Mouse (Mus musculus) limb, embryonic 10.5 days (tissue): ENCODE results near the gene Zfp13. TPM values are rescaled to one million over a fixed set of nuclear protein-coding genes. Genes with fewer than 3 reads are reported as not detected.

Experiments used
- DNase-seq: peaks from one replicate; pipeline ENCODE4 v3.0.0-alpha.2; 2017; ENCODE audit warnings: low spot score
- H3K27ac ChIP-seq: fragments of 300-500 bp; sonication (generic); 2 replicates; pipeline ENCODE4 v1.5.1; 2016; ENCODE audit warnings: mild to moderate bottlenecking
- H3K27me3 ChIP-seq: fragments of 300-500 bp; sonication (generic); 2 replicates; pipeline ENCODE4 v1.6.1; 2016; ENCODE audit warnings: low read depth, mild to moderate bottlenecking; ENCODE audit not compliant: poor library complexity, severe bottlenecking
- H3K36me3 ChIP-seq: fragments of 300-500 bp; sonication (generic); 2 replicates; pipeline ENCODE4 v1.6.1; 2016; ENCODE audit warnings: mild to moderate bottlenecking, moderate library complexity
- H3K4me1 ChIP-seq: fragments of 300-500 bp; sonication (generic); 2 replicates; pipeline ENCODE4 v1.6.1; 2016
- H3K4me3 ChIP-seq: fragments of 300-500 bp; sonication (generic); 2 replicates; pipeline ENCODE4 v1.5.1; 2016; ENCODE audit warnings: mild to moderate bottlenecking, moderate library complexity
- H3K9me3 ChIP-seq: fragments of 300-500 bp; sonication (generic); replicated peaks from 2 replicates; pipeline ENCODE4 v1.6.1; 2016; ENCODE audit warnings: mild to moderate bottlenecking
- WGBS: fragments of 180-500 bp; shearing (Covaris S2); methylation state at CpG from one replicate; pipeline ENCODE4 v1.1.7; 2016; 5-methylcytosine and 5-hydroxymethylcytosine counted together
- polyA plus RNA-seq: library from polyadenylated mRNA; unstranded; fragments of >200 nt; fragmentation: Nextera tagmentation; extraction: Ambion mirVana; gene quantifications from 2 replicates; pipeline ENCODE4 v1.2.1, GENCODE M21; 2016

The Zfp13 gene
- polyA plus RNA-seq, 1 experiment from 2014 or later: 25.4 TPM

GRCm38 (mm10) chr17:23552896-23553633, 46.2 kb downstream of the Zfp13 start:
- DNase-seq: no peak
- Histone ChIP-seq H3K4me3 (no peak overlapping the region), H3K27me3 (no peaks in the 10 kb centered on the region), H3K9me3 (no peaks in the 10 kb centered on the region), H3K27ac (no peak overlapping the region), H3K4me1 (peaks cover 22% of the 10 kb centered on the region), H3K36me3 (peaks cover 40% of the 10 kb centered on the region)
- WGBS: 87% methylated on average over 8 of the region's 8 CpGs

GRCm38 (mm10) chr17:23551963-23552362, 47.3 kb downstream of the Zfp13 start:
- peak overlapping the region; percentile 68; the same call in 1 of the 2 replicates for H3K4me3 ChIP-seq
- peaks cover 22% of the 10 kb centered on the region for H3K4me1 ChIP-seq
- no peak overlapping the region for H3K27ac ChIP-seq
- WGBS: 70% methylated on average over 5 of the region's 5 CpGs
- peaks cover 29% of the 10 kb centered on the region for H3K36me3 ChIP-seq
- H3K27me3 ChIP-seq: no peaks in the 10 kb centered on the region
- H3K9me3 ChIP-seq: no peaks in the 10 kb centered on the region
- no peak for DNase-seq

GRCm38 (mm10) chr17:23551416-23551815, 47.9 kb downstream of the Zfp13 start:
- peak overlapping the region; percentile 68 for H3K4me3 ChIP-seq
- H3K36me3 ChIP-seq: peaks cover 24% of the 10 kb centered on the region
- no peak for DNase-seq
- no peaks in the 10 kb centered on the region for H3K9me3 ChIP-seq
- H3K27ac ChIP-seq: 0 out of 2 replicates have a peak overlapping the region, but pooled peaks have one; percentile 76
- H3K4me1 ChIP-seq: peaks cover 22% of the 10 kb centered on the region
- no peaks in the 10 kb centered on the region for H3K27me3 ChIP-seq

DNA sequence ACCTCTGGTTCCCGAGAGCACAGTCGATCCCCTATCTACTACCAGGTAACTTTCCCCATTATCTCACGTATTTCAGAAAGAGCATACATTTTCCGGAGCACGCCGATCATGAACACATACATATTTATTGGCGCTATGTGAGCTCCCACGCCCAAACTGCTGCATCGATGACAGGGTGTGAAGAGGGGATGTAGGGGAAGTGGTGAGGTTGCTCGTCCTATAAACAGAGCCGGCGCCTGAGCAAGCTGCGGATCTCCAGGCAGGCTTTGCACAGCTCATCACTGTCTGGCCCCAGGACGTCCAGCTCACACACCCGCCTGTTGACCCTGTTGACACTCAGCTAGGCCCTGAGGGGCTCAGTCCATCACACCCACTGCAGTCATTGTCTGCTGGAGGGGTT, 48.4 kb downstream of the Zfp13 start:
- DNase-seq: no peak
- H3K4me3 ChIP-seq: peak overlapping the region; percentile 68
- H3K27ac ChIP-seq: peak overlapping the region; percentile 76
- WGBS: 1% methylated on average over 15 of the region's 15 CpGs
- H3K27me3 ChIP-seq: no peaks in the 10 kb centered on the region
- H3K36me3 ChIP-seq: peaks cover 18% of the 10 kb centered on the region
- H3K9me3 ChIP-seq: no peaks in the 10 kb centered on the region
- peaks cover 22% of the 10 kb centered on the region for H3K4me1 ChIP-seq

- WGBS: under 1% methylated on average over 22 of the region's 22 CpGs
Observed at GRCm38 (mm10) chr17:23550188-23550791, 49.0 kb downstream of the Zfp13 start.

GRCm38 (mm10) chr17:23549441-23549840, 49.8 kb downstream of the Zfp13 start:
- no peak overlapping the region for H3K27ac ChIP-seq
- H3K27me3 ChIP-seq: no peaks in the 10 kb centered on the region
- no peaks in the 10 kb centered on the region for H3K9me3 ChIP-seq
- WGBS: 3% methylated on average over 9 of the region's 9 CpGs
- peak; percentile 43 for DNase-seq
- peak overlapping the region; percentile 68 for H3K4me3 ChIP-seq
- H3K36me3 ChIP-seq: peaks cover 4% of the 10 kb centered on the region
- peaks cover 22% of the 10 kb centered on the region for H3K4me1 ChIP-seq

More at GRCm38 (mm10) chr17:23550188-23550791, 49.0 kb downstream of the Zfp13 start:
- peaks cover 13% of the 10 kb centered on the region for H3K36me3 ChIP-seq
- H3K9me3 ChIP-seq: no peaks in the 10 kb centered on the region
- H3K4me3 ChIP-seq: peak overlapping the region; percentile 68
- peaks cover 22% of the 10 kb centered on the region for H3K4me1 ChIP-seq
- H3K27me3 ChIP-seq: no peaks in the 10 kb centered on the region
- DNase-seq: peak; percentile 94
- H3K27ac ChIP-seq: peak overlapping the region; percentile 76

DNA sequence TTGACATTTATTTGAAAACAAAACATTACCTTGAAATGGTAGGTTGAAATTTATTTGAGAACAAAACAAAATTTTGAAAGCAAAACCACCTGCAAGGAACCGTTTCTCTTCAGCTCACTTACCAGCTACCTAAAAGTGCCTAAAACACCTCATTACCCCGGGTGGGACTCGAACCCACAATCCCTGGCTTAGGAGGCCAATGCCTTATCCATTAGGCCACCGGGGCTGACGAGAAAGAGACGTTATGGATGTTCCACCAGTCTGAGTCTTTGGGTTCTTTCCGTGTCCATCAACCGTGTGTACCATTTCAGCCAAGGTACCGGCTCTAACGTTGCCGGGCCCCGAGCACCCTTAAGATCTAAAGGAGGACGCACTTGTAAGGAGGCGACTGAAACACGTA, 50.7 kb downstream of the Zfp13 start:
- Histone ChIP-seq H3K36me3 (no peaks in the 10 kb centered on the region), H3K9me3 (no peaks in the 10 kb centered on the region), H3K4me1 (peaks cover 23% of the 10 kb centered on the region), H3K4me3 (peak overlapping the region; percentile 68), H3K27me3 (no peaks in the 10 kb centered on the region), H3K27ac (no peak overlapping the region)
- WGBS: under 1% methylated on average over 15 of the region's 15 CpGs
- DNase-seq: peak; percentile 90

GRCm38 (mm10) chr17:23547681-23548443, 51.4 kb downstream of the Zfp13 start:
- no peak for DNase-seq
- 51% methylated on average over 11 of the region's 11 CpGs for WGBS

DNA sequence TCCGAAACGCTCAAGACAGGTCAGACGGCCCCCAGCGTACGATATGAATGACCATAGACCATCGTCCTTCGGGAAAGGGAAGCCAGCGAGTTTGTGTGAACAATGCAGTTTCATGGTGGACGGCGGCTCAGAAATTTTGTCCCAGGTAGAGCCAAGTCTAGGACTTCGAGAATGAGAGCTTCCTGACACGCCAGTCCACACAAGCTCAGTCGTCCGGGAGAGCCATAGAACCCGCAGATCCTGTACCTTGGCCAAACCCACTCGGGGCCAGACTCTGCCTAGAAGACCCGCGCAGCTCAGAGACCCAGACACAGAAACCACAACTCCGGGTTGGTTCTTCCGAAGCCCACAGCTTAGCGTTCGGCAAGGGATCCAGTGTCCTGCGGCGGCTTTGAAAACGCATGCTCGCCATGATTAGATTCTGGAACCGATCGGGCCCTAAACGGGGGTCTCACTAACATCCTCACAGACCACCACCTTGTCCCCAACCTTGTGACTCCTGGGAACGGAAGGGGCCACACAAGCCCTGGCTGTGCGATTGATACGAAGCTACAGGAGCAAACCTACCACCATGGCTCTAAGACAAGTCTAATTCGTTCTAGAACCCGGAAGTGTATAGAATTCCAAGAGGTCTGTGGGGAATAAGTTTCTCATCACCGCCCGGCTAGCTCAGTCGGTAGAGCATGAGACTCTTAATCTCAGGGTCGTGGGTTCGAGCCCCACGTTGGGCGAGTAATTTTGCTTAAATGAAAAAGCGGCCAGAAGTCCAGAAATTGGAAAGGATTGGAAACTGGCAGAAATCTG, 52.4 kb downstream of the Zfp13 start:
- WGBS: under 1% methylated on average over 42 of the region's 42 CpGs
- H3K27ac ChIP-seq: peak overlapping the region; percentile 85
- H3K4me1 ChIP-seq: peaks cover 38% of the 10 kb centered on the region
- DNase-seq: peak; percentile 88
- no peaks in the 10 kb centered on the region for H3K9me3 ChIP-seq
- H3K27me3 ChIP-seq: no peaks in the 10 kb centered on the region
- peak overlapping the region; percentile 68 for H3K4me3 ChIP-seq
- H3K36me3 ChIP-seq: no peaks in the 10 kb centered on the region

More at GRCm38 (mm10) chr17:23547681-23548443, 51.4 kb downstream of the Zfp13 start:
- no peaks in the 10 kb centered on the region for H3K27me3 ChIP-seq
- peaks cover 30% of the 10 kb centered on the region for H3K4me1 ChIP-seq
- no peaks in the 10 kb centered on the region for H3K36me3 ChIP-seq
- no peaks in the 10 kb centered on the region for H3K9me3 ChIP-seq
- no peak overlapping the region for H3K27ac ChIP-seq
- H3K4me3 ChIP-seq: peak overlapping the region; percentile 68; the same call in 1 of the 2 replicates

DNA sequence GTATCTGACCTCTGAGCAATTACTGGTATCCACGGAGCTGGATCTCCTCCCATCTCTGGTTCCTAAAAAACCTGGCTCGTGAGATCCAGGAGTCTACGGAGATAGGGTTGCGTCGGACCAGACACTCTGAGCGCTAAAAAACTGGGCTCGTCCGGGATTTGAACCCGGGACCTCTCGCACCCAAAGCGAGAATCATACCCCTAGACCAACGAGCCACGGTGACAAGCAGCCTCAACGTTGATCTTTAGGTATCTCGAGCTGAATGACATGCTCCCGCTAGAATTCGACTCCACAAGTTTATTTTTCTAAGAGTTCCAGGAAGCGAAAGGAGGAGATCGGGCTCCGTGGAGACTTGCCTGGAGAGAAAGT, 53.0 kb downstream of the Zfp13 start:
- H3K4me1 ChIP-seq: peaks cover 38% of the 10 kb centered on the region
- peak; percentile 92 for DNase-seq
- no peaks in the 10 kb centered on the region for H3K9me3 ChIP-seq
- H3K4me3 ChIP-seq: peak overlapping the region; percentile 68
- peak overlapping the region; percentile 85 for H3K27ac ChIP-seq
- WGBS: under 1% methylated on average over 20 of the region's 20 CpGs
- H3K36me3 ChIP-seq: no peaks in the 10 kb centered on the region
- no peaks in the 10 kb centered on the region for H3K27me3 ChIP-seq

- H3K27me3 ChIP-seq: no peaks in the 10 kb centered on the region
- peak overlapping the region; percentile 68 for H3K4me3 ChIP-seq
- 13% methylated on average over 6 of the region's 6 CpGs for WGBS
- no peak for DNase-seq
- no peaks in the 10 kb centered on the region for H3K9me3 ChIP-seq
- no peaks in the 10 kb centered on the region for H3K36me3 ChIP-seq
- no peak overlapping the region for H3K27ac ChIP-seq
- H3K4me1 ChIP-seq: peaks cover 36% of the 10 kb centered on the region
Observed at GRCm38 (mm10) chr17:23545841-23546240, 53.4 kb downstream of the Zfp13 start.

- Histone ChIP-seq H3K27me3 (peaks cover 5% of the 10 kb centered on the region; the same call in 1 of the 2 replicates), H3K4me1 (peaks cover 40% of the 10 kb centered on the region), H3K4me3 (no peak overlapping the region), H3K27ac (no peak overlapping the region), H3K9me3 (no peaks in the 10 kb centered on the region), H3K36me3 (no peaks in the 10 kb centered on the region)
- no peak for DNase-seq
- WGBS: 89% methylated on average over 1 of the region's 1 CpGs
Observed at GRCm38 (mm10) chr17:23544766-23545165, 54.5 kb downstream of the Zfp13 start.
